Mouse (Mus musculus): Measurements from ENCODE around the gene 5730480H06Rik.
A peak's percentile ranks its signal among the peaks of the same experiment; 100 is the strongest.

The 5730480H06Rik gene

DNA sequence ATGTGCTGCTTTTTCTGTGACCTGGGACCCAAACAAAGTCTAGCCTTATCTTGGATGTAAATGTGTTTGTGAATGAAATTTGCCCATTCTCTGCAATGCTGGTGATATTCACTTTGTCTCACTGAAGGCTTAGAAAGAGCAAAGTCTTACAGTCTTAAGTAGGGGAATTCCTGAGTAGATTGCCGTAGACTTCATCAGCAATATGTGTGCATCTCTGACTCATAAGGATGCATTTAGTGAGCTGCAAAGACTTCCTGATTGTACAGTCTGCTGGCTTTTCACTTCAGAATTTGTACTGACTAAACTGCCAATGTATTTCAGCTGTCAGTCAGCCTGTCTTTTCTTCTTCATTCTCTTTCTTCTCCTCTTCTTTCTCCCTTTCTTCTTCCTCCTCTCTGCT, 94.2 kb downstream of the 5730480H06Rik start:
- DNase-seq (ENCODE audit: low spot score) = no peak

DNA sequence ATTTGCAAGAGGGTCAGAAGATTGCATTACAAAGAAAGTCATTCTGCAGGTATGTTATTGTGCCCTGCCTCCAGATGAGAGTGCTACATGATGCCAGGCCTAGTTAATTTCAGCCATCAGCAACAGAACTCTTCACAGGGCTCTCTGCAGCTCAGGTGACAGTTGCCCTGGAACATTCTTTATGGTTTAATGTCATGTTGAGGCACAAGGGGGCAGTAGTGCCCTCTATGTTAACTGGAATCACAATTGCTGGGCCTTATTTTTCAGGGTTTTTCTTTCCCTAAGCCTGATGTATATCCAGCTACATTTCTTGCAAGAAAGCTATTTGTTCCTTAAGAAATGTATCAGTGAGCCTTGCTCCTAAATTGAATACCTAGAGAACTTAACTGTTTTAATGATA, 102.7 kb downstream of the 5730480H06Rik start:
- DNase-seq (ENCODE audit: low spot score) = peak; percentile 16

DNA sequence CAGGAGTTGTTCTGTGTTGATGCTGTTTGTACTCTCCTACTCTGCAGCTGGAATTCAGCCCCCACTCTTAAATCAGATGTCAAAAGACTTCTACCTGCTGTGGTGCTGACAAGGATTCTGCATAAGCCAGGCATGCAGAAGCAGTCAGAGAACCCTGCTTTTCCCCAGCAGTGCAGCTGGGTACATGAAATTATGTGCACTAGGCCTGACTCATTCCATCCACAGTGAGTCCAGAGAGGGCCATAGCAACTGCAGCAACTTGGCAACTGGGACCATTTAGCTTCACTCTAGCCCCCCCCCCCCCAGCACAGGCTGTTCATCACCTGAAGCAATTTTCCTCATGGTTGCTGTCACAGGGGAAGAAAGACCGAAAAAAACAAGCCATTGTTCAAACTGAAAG, 121.1 kb downstream of the 5730480H06Rik start:
- no peak for DNase-seq (ENCODE audit: low spot score)

DNA sequence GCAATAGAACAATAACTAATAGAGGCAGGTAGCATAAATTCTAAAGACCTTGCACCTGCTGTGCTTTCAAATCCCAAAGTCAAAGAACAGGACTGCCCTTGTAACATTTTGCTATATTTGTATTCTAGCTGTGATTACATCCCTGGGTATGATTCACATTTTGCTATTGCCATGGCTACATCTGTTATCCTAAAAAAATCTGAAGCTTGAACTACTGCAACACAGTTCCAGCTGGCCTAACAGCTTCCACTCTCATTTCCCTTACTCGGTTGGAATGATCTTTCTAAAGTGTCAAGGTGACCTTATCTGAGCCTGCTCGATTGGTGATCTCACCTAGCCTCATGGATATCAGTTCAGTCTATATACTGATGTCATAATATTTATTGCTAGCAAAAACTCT, 132.5 kb downstream of the 5730480H06Rik start:
- DNase-seq (ENCODE audit: low spot score) = peak; percentile 12

All from layer of hippocampus, adult 9-10 months (tissue).